Mouse (Mus musculus): ENCODE data around the gene Gm5475. TPM values are rescaled to one million over a fixed set of nuclear protein-coding genes. Genes with fewer than 3 reads are reported as not detected.

Gene Gm5475
- total RNA-seq, 2 experiments from 2014 or later, result not detected

- no peak for DNase-seq
These were observed 14.2 kb downstream of the Gm5475 start for GRCm38 (mm10) chr15:100436112-100436511.

GRCm38 (mm10) chr15:100436518-100436917, 14.6 kb downstream of the Gm5475 start:
- intact Hi-C loops (cut with DNase I; ENCODE audit: low total_unique reads), result no loop called here
- no peak for DNase-seq

More at GRCm38 (mm10) chr15:100436112-100436511, 14.2 kb downstream of the Gm5475 start:
- intact Hi-C loops (cut with DNase I; ENCODE audit: low total_unique reads), result no loop called here

- DNase-seq, result peak; percentile 86
- intact Hi-C loops (cut with DNase I; ENCODE audit: low total_unique reads), result no loop called here
These were observed 21.4 kb downstream of the Gm5475 start for GRCm38 (mm10) chr15:100443126-100443922.

DNA sequence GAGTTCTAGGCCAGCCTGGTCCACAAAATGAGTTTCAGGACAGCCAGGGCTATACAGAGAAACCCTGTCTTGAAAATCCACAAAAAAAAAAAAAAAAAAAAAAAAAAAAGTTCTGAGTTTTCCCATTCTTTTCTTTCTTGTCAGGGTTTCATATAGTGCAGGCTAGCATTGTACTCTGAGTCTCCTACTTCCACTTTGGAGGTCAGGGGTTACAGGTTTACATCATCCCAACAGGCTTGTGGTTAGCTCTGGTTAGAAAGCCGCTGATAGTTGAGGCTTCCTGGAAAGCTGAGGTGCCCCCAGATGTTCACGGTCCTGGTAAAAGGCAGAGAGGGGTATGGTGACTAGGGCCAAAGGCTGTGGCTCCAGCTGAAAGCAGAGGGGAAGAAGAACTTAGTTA, 24.9 kb downstream of the Gm5475 start:
- intact Hi-C loops (cut with DNase I; ENCODE audit: low total_unique reads), result no loop called here
- no peak for DNase-seq

- intact Hi-C loops (cut with DNase I; ENCODE audit: low total_unique reads), result no loop called here
- no peak for DNase-seq
These were observed 26.6 kb downstream of the Gm5475 start for GRCm38 (mm10) chr15:100448572-100448971.

- no peak for DNase-seq
- intact Hi-C loops (cut with DNase I; ENCODE audit: low total_unique reads), result no loop called here
These were observed 27.5 kb downstream of the Gm5475 start for GRCm38 (mm10) chr15:100449495-100449894.

DNA sequence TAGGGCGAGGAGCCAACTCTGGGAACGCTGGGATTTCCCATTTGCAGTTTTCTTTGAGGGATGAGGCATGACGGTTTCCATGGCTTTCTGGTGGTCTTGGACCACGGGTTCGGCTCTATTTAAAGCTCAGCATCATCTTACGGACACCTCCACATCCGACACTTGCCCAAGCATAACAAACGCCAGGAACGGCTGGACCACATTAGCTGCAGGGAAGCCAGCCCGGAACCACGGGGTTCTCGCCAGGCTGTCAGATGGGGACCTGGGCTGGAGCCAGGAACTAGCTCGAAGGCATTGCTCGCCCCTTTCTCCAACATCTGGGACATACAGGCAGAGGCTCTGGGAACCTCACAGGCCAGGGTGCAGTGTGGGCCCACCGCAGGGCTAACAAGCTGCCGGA, 29.3 kb downstream of the Gm5475 start:
- intact Hi-C loops (cut with DNase I; ENCODE audit: low total_unique reads), result no loop called here
- DNase-seq, result peak; percentile 64

DNA sequence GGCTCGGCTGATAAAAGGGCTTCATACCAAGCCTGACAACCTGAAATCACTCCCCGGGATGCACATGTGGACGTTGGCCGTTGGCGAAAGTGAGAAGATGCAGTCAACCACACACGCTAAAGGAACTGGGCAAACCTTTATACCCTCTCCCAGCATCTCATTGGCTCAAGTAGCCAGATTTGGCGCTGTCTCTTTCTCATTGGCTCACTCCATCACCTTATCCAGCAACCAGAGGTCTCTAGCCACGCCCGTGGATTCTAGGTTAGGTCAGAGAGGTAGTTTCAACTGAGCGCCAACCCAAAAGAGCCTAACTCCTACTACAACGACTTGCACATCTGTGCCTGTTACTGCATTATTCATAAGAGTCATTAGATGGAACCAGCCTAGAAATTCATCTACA, 30.5 kb downstream of the Gm5475 start:
- DNase-seq, result no peak
- intact Hi-C loops (cut with DNase I; ENCODE audit: low total_unique reads), result no loop called here

- intact Hi-C loops (cut with DNase I; ENCODE audit: low total_unique reads), result loop anchor here (5.0 kb wide), 2 partner anchors 114 to 189 kb away; no protein-coding TSS in a partner anchor
- no peak for DNase-seq
These were observed 34.5 kb downstream of the Gm5475 start for GRCm38 (mm10) chr15:100456356-100456991.

GRCm38 (mm10) chr15:100457340-100457739, 35.4 kb downstream of the Gm5475 start:
- peak; percentile 72 for DNase-seq
- intact Hi-C loops (cut with DNase I; ENCODE audit: low total_unique reads), result loop anchor here (5.0 kb wide), 2 partner anchors 115 to 190 kb away; no protein-coding TSS in a partner anchor

DNA sequence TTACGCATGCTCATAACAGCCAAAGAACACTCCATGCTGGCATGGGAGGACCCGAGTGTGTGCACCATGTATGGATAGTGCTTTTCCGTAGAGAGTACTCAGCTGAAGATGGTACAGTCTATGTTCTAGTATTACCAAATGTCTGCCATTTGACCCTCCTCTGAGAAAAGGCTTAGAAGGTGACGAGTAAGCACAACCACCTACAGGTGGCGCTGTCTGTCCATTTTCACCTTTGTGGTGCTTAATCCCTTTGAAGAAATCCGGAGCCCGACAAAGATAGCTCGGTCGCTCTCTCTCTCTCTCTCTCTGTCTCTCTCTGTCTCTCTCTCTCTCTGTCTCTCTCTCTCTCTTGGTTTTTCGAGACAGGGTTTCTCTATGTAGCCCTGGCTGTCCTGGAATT, 36.1 kb downstream of the Gm5475 start:
- intact Hi-C loops (cut with DNase I; ENCODE audit: low total_unique reads), result loop anchor here (5.0 kb wide), 2 partner anchors 116 to 191 kb away; no protein-coding TSS in a partner anchor
- peak; percentile 52 for DNase-seq

- intact Hi-C loops (cut with DNase I; ENCODE audit: low total_unique reads), result no loop called here
These were observed 39.0 kb downstream of the Gm5475 start for GRCm38 (mm10) chr15:100460942-100461341.

DNA sequence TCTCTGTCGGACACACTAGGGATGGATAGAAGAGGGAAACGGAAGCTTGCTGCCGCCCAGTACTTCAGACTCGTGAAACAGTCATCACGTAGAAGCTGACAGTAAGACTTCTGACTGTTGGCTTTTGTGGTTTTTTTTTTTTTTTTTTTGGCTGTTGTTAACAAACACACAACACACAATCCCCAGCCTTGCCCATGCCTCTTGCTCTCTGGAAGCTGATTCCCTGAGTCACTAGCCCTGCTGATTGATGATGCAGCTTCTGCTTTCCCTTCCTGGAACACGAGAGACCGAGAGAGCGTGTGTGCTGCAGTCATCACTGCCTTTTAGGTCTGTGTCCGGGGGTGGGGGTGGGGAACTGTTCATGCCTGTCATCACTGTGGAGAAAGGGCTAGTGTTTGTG, 39.7 kb downstream of the Gm5475 start:
- DNase-seq, result no peak

More at GRCm38 (mm10) chr15:100460942-100461341, 39.0 kb downstream of the Gm5475 start:
- DNase-seq, result no peak

DNA sequence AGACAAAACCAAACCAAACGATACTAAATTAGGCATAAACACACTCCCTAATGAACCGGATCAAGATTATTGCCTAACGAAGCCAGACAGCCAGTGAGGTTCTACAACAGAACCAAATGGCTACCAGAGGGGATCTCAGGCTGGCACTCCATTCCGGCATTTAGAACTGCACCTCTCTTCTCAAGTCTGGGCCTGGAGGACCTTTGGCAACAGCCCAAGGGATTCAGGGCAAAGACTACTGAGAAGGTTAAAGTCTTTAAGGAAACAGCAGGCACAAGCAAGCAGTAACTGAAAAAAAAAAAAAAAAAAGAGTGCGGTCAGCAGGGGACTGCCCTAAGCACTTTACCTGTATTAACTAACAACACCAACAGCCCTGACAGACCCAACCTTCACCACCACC, 40.1 kb downstream of the Gm5475 start:
- no peak for DNase-seq

More for the DNA sequence above, 39.7 kb downstream of the Gm5475 start:
- intact Hi-C loops (cut with DNase I; ENCODE audit: low total_unique reads), result no loop called here

GRCm38 (mm10) chr15:100463712-100464111, 41.8 kb downstream of the Gm5475 start:
- DNase-seq, result peak; percentile 56
- intact Hi-C loops (cut with DNase I; ENCODE audit: low total_unique reads), result no loop called here

More for the DNA sequence above, 40.1 kb downstream of the Gm5475 start:
- intact Hi-C loops (cut with DNase I; ENCODE audit: low total_unique reads), result no loop called here

DNA sequence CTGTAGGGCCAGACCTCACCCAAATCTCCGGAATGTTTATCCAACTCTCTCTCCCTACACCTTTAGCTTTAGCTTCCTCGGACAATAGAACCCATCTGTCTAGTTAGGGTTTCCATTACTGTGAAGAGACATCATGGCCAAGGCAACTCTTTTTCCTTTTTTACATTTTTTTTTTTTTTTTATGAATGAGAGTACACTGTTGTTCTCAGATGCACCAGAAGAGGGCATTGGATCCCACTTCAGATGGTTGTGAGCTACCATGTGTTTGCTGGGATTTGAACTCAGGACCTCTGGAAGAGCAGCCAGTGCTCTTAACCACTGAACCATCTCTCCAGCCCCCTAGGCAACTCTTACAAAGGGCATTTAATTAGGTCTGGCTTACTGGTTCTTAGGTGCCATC, 43.5 kb downstream of the Gm5475 start:
- intact Hi-C loops (cut with DNase I; ENCODE audit: low total_unique reads), result loop anchor here (5.0 kb wide), 1 partner anchor 217 kb away; no protein-coding TSS in a partner anchor
- DNase-seq, result no peak

- no peak for DNase-seq
- intact Hi-C loops (cut with DNase I; ENCODE audit: low total_unique reads), result loop anchor here (5.0 kb wide), 1 partner anchor 215 kb away; no protein-coding TSS in a partner anchor
These were observed 45.8 kb downstream of the Gm5475 start for GRCm38 (mm10) chr15:100467738-100468137.

- intact Hi-C loops (cut with DNase I; ENCODE audit: low total_unique reads), result loop anchor here (5.0 kb wide), 1 partner anchor 214 kb away; no protein-coding TSS in a partner anchor
- peak; percentile 90 for DNase-seq
These were observed 46.6 kb downstream of the Gm5475 start, which contains the start of gene Letmd1 for GRCm38 (mm10) chr15:100468295-100469188. Letmd1 (plus strand) TSS chr15:100469023.

- intact Hi-C loops (cut with DNase I; ENCODE audit: low total_unique reads), result loop anchor here (5.0 kb wide), 1 partner anchor 213 kb away; no protein-coding TSS in a partner anchor
- no peak for DNase-seq
These were observed 47.2 kb downstream of the Gm5475 start for GRCm38 (mm10) chr15:100469189-100469545.

Measured in gastrocnemius, postnatal 14 days (tissue).